Mouse (Mus musculus) limb, embryonic 14.5 days (tissue): Measurements from ENCODE around the gene Ttc16. TPM values are rescaled to one million over a fixed set of nuclear protein-coding genes. Genes with fewer than 3 reads are reported as not detected.

ENCODE experiments used
- ATAC-seq: fragments of 200-750 bp; cut with Nextera tagmentation; 2 replicates; pipeline ENCODE4 v1.8.0; 2017; ENCODE audit warnings: low read depth, moderate number of reproducible peaks, moderate TSS enrichment; ENCODE audit not compliant: low FRiP score
- DNase-seq: peaks from one replicate; pipeline ENCODE4 v3.0.0-alpha.2; 2015; ENCODE audit warnings: low spot score
- H3K27ac ChIP-seq: fragments of 300-500 bp; sonication (generic); replicated peaks from 2 replicates; pipeline ENCODE4 v1.5.1; 2014; ENCODE audit warnings: low read depth, mild to moderate bottlenecking, low read length, moderate library complexity, mixed read lengths
- H3K27me3 ChIP-seq: fragments of 300-500 bp; sonication (generic); 2 replicates; pipeline ENCODE4 v1.6.1; 2014; ENCODE audit warnings: low read length, mixed read lengths; ENCODE audit not compliant: control insufficient read depth, insufficient read depth
- H3K36me3 ChIP-seq: fragments of 300-500 bp; sonication (generic); 2 replicates; pipeline ENCODE4 v1.6.1; 2014; ENCODE audit warnings: mild to moderate bottlenecking, low read length, moderate library complexity, mixed read lengths; ENCODE audit not compliant: control insufficient read depth, insufficient read depth
- H3K4me1 ChIP-seq: fragments of 300-500 bp; sonication (generic); 2 replicates; pipeline ENCODE4 v1.6.1; 2014; ENCODE audit warnings: antibody characterized with exemption, low read length, mixed read lengths; ENCODE audit not compliant: control insufficient read depth, insufficient read depth
- H3K4me2 ChIP-seq: fragments of 300-500 bp; sonication (generic); replicated peaks from 2 replicates; pipeline ENCODE4 v1.6.1; 2014; ENCODE audit warnings: low read depth, mild to moderate bottlenecking, low read length, moderate library complexity; ENCODE audit not compliant: severe bottlenecking
- H3K4me3 ChIP-seq: fragments of 300-500 bp; sonication (generic); replicated peaks from 2 replicates; pipeline ENCODE4 v1.5.1; 2014; ENCODE audit warnings: low read length
- H3K9ac ChIP-seq: fragments of 300-500 bp; sonication (generic); 2 replicates; pipeline ENCODE4 v1.6.1; 2014; ENCODE audit warnings: mild to moderate bottlenecking, low read depth, low read length, moderate library complexity; ENCODE audit not compliant: severe bottlenecking
- H3K9me3 ChIP-seq: fragments of 300-500 bp; sonication (generic); 2 replicates; pipeline ENCODE4 v1.6.1; 2016; ENCODE audit warnings: low read length; ENCODE audit not compliant: control insufficient read depth
- POLR2A ChIP-seq: fragments of 200-500 bp; IDR thresholded peaks from 2 replicates; pipeline ENCODE4 v1.8.0; 2012; ENCODE audit warnings: inconsistent platforms, mild to moderate bottlenecking, moderate library complexity, borderline replicate concordance; ENCODE audit not compliant: insufficient read depth, insufficient read length; ENCODE audit errors: extremely low read depth
- WGBS: fragments of 180-500 bp; shearing (Covaris S2); extraction: QIAGEN DNeasy Blood & Tissue Kit; methylation state at CpG from one replicate; pipeline ENCODE4 v1.1.7; 2014; 5-methylcytosine and 5-hydroxymethylcytosine counted together
- polyA plus RNA-seq, 2 experiments: library from polyadenylated mRNA; depleted of rRNA in 1 of 2; stranded (reverse) in 1 of 2; unstranded in 1 of 2; fragments of >200 nt; fragmentation: Nextera tagmentation in 1 of 2; extraction: Ambion mirVana in 1 of 2; gene quantifications; 2 replicates each; pipeline versions ENCODE4 v1.2.1 to v1.2.3; 2012 to 2014

The Ttc16 gene
- polyA plus RNA-seq, 2 experiments = 0.15 to 0.47 TPM

DNA sequence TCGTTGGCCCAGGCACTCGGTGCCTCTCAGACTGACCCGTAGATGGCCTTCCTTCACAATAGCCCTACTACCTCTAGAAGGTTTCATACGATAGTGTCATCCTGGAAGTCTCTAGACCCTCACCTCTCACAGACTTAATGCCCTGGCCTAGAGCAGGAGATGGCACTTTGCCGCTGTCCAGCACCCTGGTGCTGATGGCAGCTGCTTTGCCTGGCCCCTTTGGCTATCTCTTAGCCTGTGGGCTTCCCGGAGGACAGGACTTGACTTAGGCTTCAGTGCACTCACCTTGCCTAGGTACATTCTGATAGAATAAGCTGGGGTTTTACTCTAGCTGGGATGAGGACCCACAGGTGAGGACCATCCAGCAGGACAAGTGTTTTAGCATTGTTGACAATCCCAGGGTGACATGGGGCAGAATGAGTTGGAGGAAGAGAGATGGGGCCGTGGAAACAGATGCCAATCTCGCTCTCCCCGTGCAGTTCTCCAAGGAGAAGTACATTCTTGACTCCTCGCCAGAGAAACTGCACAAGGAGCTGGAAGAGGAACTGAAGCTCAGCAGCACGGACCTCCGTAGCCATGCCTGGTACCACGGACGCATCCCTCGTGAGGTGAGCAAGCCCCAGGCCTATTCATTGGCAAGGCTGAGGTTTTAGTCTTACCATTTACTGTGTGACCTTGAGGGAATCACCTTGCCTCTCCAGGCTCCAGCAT lies 31.0 kb downstream of the Ttc16 start:
- no peak for TF ChIP-seq POLR2A
- Histone ChIP-seq H3K9ac (no peak overlapping the region), H3K4me1 (peaks cover 12% of the 10 kb centered on the region), H3K27me3 (peaks cover 12% of the 10 kb centered on the region), H3K4me2 (no peak overlapping the region), H3K36me3 (peaks cover 30% of the 10 kb centered on the region; the same call in 1 of the 2 replicates), H3K9me3 (no peaks in the 10 kb centered on the region), H3K27ac (no peak overlapping the region), H3K4me3 (no peak overlapping the region)
- 71% methylated on average over 15 of the region's 15 CpGs for WGBS
- DNase-seq (no peak), ATAC-seq (no peak)

DNA sequence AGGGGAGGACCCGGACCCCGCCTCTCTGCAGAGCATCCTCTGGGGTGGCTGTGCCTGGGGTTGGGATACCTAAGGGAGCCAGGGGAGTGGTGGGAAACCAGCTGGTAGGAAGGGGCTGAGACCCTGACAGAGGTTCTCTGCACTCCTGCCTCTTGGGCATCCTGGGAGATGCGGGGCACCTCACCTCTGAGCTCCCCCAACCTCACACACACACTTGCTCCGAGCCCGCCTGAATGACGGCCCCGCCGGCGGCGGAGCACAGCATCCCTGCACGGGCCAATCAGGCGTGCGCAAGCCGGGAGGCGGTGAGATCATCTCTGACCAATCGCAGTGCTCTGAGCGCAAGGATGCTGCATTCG lies 33.3 kb downstream of the Ttc16 start:
- DNase-seq (no peak), ATAC-seq (peak; percentile 62)
- H3K36me3 ChIP-seq = peaks cover 17% of the 10 kb centered on the region; the same call in 1 of the 2 replicates
- no peak for TF ChIP-seq POLR2A
- peaks cover 12% of the 10 kb centered on the region for H3K27me3 ChIP-seq
- no peaks in the 10 kb centered on the region for H3K9me3 ChIP-seq
- H3K4me3 ChIP-seq = peak overlapping the region; percentile 46
- peak overlapping the region; percentile 52; the same call in 1 of the 2 replicates for H3K9ac ChIP-seq
- no peak overlapping the region for H3K27ac ChIP-seq
- peaks cover 12% of the 10 kb centered on the region for H3K4me1 ChIP-seq
- WGBS = 3% methylated on average over 15 of the region's 18 CpGs
- peak overlapping the region; percentile 94 for H3K4me2 ChIP-seq

DNA sequence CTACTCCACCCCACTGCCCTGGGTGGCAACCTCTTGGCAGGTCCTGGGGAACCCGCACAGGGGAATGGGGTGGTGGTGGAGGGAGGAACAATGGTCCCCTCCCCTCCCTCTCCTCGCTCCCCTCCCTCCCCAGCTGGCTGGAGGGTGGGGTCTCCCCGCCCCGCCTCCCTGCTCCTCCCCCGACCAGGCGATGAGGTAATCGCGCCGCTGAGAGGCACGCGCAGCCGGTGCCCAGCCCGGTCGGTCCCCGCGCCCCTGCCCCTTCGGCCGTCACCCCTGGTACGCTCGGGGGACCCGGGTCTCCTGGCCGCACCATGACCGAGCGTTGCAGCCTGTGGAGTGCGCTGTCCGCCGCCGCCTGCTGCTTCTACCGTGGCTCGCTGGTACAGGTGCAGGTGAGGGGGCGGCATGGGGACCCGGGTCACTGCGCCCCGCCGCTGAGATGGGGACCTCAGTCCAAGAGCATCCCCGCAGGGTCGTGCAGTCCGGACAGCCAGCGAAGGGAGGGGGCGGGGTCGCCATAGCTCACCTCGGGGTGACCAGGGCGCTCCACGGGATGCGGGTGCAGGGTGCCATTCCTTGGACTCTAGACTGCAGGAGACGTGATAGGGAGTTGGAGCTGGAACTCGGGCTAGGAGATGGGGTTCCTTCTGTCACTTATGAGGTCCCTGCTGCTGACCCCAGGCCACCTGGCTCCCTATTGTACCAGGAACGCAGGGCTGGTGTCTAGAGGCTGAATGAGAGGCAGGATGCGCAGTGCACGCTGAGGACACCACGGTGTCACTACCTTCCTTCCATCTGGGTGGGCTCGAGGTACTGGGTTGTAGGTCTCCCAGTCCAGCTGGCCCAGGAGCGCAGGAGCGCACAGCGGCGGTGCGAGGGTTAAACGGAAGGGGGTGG lies 33.9 kb downstream of the Ttc16 start:
- H3K9me3 ChIP-seq = no peaks in the 10 kb centered on the region
- H3K4me2 ChIP-seq = peak overlapping the region; percentile 94
- H3K9ac ChIP-seq = peak overlapping the region; percentile 52
- 4% methylated on average over 35 of the region's 58 CpGs for WGBS
- ATAC-seq (peak; percentile 68; the same call in 1 of the 2 replicates), DNase-seq (peak; percentile 51)
- H3K36me3 ChIP-seq = peaks cover 12% of the 10 kb centered on the region; the same call in 1 of the 2 replicates
- H3K27me3 ChIP-seq = peaks cover 12% of the 10 kb centered on the region
- no peak overlapping the region for H3K27ac ChIP-seq
- peak overlapping the region; percentile 46 for H3K4me3 ChIP-seq
- no peak for TF ChIP-seq POLR2A
- peaks cover 12% of the 10 kb centered on the region for H3K4me1 ChIP-seq

DNA sequence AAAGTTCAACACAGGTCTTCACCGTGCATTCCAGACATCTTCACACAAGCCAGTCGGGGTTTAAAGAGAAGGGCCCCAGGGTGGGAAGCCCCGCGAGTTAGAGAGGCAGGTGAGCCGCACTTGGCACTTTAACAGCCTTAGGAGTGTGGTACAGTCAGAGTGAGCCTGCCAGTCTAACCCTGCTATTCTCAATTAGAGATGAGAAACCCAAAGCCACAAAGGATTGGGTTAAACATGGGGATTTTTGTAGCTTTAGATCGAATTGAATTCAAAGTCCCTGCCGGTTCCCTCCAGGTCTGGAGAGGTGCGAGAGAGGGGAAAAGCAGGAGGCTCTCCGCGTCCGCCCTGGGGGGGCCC lies 34.5 kb downstream of the Ttc16 start, which contains the start of gene 6330409D20Rik:
Gene 6330409D20Rik (minus strand): TSS at position 101 of the 357 bp plus-strand sequence.
- peaks cover 12% of the 10 kb centered on the region for H3K4me1 ChIP-seq

DNA sequence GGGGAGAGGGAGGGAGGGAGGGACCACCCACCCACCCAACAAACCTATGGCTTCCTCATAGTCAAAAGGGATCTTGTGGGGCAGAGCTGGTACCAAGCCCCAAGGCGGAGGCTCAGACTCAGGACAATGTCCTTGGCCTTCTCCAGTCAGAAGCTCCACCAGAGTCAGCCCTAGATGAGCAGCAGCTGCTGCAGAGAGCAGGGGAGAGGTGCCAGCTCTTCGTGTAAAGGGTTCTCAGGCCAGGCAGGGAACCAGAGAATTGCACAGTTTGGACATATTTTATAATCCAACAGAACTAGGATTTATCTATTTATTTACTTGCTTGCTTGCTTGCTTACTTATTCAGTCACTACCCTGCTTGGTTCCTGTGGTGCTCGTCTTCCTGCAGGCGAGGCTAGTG lies 36.1 kb downstream of the Ttc16 start:
- Histone ChIP-seq H3K9me3 (no peaks in the 10 kb centered on the region), H3K4me3 (no peak overlapping the region), H3K4me2 (no peak overlapping the region), H3K4me1 (peaks cover 17% of the 10 kb centered on the region), H3K27me3 (peaks cover 12% of the 10 kb centered on the region), H3K27ac (no peak overlapping the region), H3K9ac (no peak overlapping the region), H3K36me3 (no peaks in the 10 kb centered on the region)
- DNase-seq = no peak
- no peak for ATAC-seq
- TF ChIP-seq POLR2A = no peak
- WGBS = 69% methylated on average over 4 of the region's 4 CpGs

More for the DNA sequence above, 34.5 kb downstream of the Ttc16 start, which contains the start of gene 6330409D20Rik:
- H3K4me3 ChIP-seq = peak within 1 kb of the TSS; percentile 46
- WGBS = 9% methylated on average over 11 of the region's 11 CpGs
- ATAC-seq (no peak), DNase-seq (no peak)
- peak within 1 kb of the TSS; percentile 52 for H3K9ac ChIP-seq
- peaks cover 10% of the 10 kb centered on the region; the same call in 1 of the 2 replicates for H3K36me3 ChIP-seq
- TF ChIP-seq POLR2A = no peak
- H3K27me3 ChIP-seq = peaks cover 12% of the 10 kb centered on the region
- no peaks in the 10 kb centered on the region for H3K9me3 ChIP-seq
- H3K27ac ChIP-seq = no peak within 1 kb of the TSS
- peak within 1 kb of the TSS; percentile 94 for H3K4me2 ChIP-seq
